Mouse (Mus musculus): ENCODE data around the gene Arid4a.
"Not testable (repeated sequence)": the region's sequence is repeated elsewhere in the genome, so short reads cannot be mapped to it uniquely, and the experiment has no call there.

Arid4a gene

GRCm38 (mm10) chr12:71016503-71017241, 882 bp downstream of the Arid4a start:
- DNase-seq, result peak; percentile 38 to 47

- DNase-seq, result no peak
Measured at GRCm38 (mm10) chr12:71017242-71017571, 1.4 kb downstream of the Arid4a start.

GRCm38 (mm10) chr12:71017827-71018226, 2.0 kb downstream of the Arid4a start:
- no peak for DNase-seq

GRCm38 (mm10) chr12:71019211-71019610, 3.4 kb downstream of the Arid4a start:
- DNase-seq, result no peak

GRCm38 (mm10) chr12:71024411-71024810, 8.6 kb downstream of the Arid4a start:
- DNase-seq, result no peak

- DNase-seq, result not testable (repeated sequence)
Measured at GRCm38 (mm10) chr12:71028265-71028664, 12.5 kb downstream of the Arid4a start.

GRCm38 (mm10) chr12:71030260-71030659, 14.5 kb downstream of the Arid4a start:
- no peak for DNase-seq

- DNase-seq, result no peak
Measured at GRCm38 (mm10) chr12:71030722-71031121, 14.9 kb downstream of the Arid4a start.

- DNase-seq, result no peak
Measured at GRCm38 (mm10) chr12:71035826-71036225, 20.0 kb downstream of the Arid4a start.

- no peak for DNase-seq
Measured at GRCm38 (mm10) chr12:71036729-71037404, 21.1 kb downstream of the Arid4a start.

- DNase-seq, result peak; percentile 48 to 50
Measured at GRCm38 (mm10) chr12:71040462-71040861, 24.7 kb downstream of the Arid4a start.

GRCm38 (mm10) chr12:71042451-71042850, 26.7 kb downstream of the Arid4a start:
- no peak for DNase-seq

GRCm38 (mm10) chr12:71043571-71043970, 27.8 kb downstream of the Arid4a start:
- DNase-seq, result peak; percentile 56 to 70

GRCm38 (mm10) chr12:71044488-71044887, 28.7 kb downstream of the Arid4a start:
- DNase-seq, result peak; percentile 74 to 88

GRCm38 (mm10) chr12:71046501-71046900, 30.7 kb downstream of the Arid4a start:
- DNase-seq, result no peak

- DNase-seq, result no peak
Measured at GRCm38 (mm10) chr12:71047473-71048078, 31.8 kb downstream of the Arid4a start.

GRCm38 (mm10) chr12:71048117-71048516, 32.3 kb downstream of the Arid4a start:
- DNase-seq, result peak; percentile 93 to 96

- no peak for DNase-seq
Measured at GRCm38 (mm10) chr12:71048561-71048960, 32.8 kb downstream of the Arid4a start.

- no peak for DNase-seq
Measured at GRCm38 (mm10) chr12:71049596-71050265, 33.9 kb downstream of the Arid4a start.

GRCm38 (mm10) chr12:71051079-71051478, 35.3 kb downstream of the Arid4a start:
- peak; percentile 32 to 52 for DNase-seq

- no peak for DNase-seq
Measured at GRCm38 (mm10) chr12:71052341-71052995, 36.7 kb downstream of the Arid4a start.

GRCm38 (mm10) chr12:71053031-71053430, 37.2 kb downstream of the Arid4a start:
- no peak for DNase-seq

- no peak for DNase-seq
Measured at GRCm38 (mm10) chr12:71053486-71053885, 37.7 kb downstream of the Arid4a start.

Measured in kidney, adult 8-10 months (tissue).